Mouse (Mus musculus) CD4-positive, CD25-positive, alpha-beta regulatory T cell, adult 2 months (primary cell): ENCODE results near the gene 1700037H04Rik.
"Not testable (repeated sequence)": the region's sequence is repeated elsewhere in the genome, so short reads cannot be mapped to it uniquely, and the experiment has no call there.

Source experiments
- DNase-seq: peaks from one replicate; pipeline ENCODE4 v3.0.0-alpha.2; 2012; ENCODE audit warnings: low read depth, low spot score

Gene 1700037H04Rik

GRCm38 (mm10) chr2:131128211-131128610 is 31.7 kb downstream of the 1700037H04Rik start:
- DNase-seq = no peak

- no peak for DNase-seq
Measured at GRCm38 (mm10) chr2:131127161-131127730, 32.6 kb downstream of the 1700037H04Rik start, which contains the start of gene Hspa12b. Gene Hspa12b (plus strand): TSS chr2:131127280.

GRCm38 (mm10) chr2:131125964-131126815 is 33.7 kb downstream of the 1700037H04Rik start:
- DNase-seq = no peak

- no peak for DNase-seq
Measured at GRCm38 (mm10) chr2:131125157-131125963, 34.5 kb downstream of the 1700037H04Rik start.

GRCm38 (mm10) chr2:131124166-131124565 is 35.7 kb downstream of the 1700037H04Rik start:
- DNase-seq = no peak

- DNase-seq = no peak
Measured at GRCm38 (mm10) chr2:131118968-131119574, 40.8 kb downstream of the 1700037H04Rik start.

- DNase-seq = no peak
Measured at GRCm38 (mm10) chr2:131105989-131106388, 53.9 kb downstream of the 1700037H04Rik start.

- not testable (repeated sequence) for DNase-seq
Measured at GRCm38 (mm10) chr2:131105061-131105460, 54.8 kb downstream of the 1700037H04Rik start.

GRCm38 (mm10) chr2:131104021-131104420 is 55.9 kb downstream of the 1700037H04Rik start:
- DNase-seq = no peak

- DNase-seq = no peak
Measured at GRCm38 (mm10) chr2:131101530-131101929, 58.4 kb downstream of the 1700037H04Rik start.

GRCm38 (mm10) chr2:131097087-131097486 is 62.8 kb downstream of the 1700037H04Rik start:
- no peak for DNase-seq
